Mouse (Mus musculus): ENCODE measurements around the gene Olfr789. TPM values are rescaled to one million over a fixed set of nuclear protein-coding genes. Genes with fewer than 3 reads are reported as not detected.

Olfr789 gene
- not detected in 2 replicates for polyA plus RNA-seq (2015; fragmentation: Nextera tagmentation; extraction: Ambion mirVana)

DNA sequence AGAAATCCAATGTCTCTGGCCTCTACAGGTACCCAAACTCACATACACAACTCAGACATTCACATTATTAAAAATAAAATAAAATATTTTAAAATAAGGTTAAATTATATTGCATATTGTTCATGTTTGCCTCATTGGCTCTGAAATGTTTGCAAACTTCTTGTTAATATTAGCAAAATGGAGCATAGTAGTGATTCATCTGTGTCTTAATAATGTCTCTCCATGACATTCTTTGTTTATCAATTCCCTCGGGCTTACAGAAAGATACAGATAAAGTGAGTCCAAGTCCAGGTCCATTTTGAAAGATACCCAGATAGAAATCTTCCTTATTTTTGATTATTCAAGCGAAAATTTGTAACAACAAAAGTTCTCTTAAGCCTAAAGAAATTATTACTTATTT is at the start of gene Olfr789:
Gene Olfr789 (plus strand): TSS at position 301 of the 400 bp plus-strand sequence.
- no peak for ATAC-seq (ENCODE audit: low read depth)
- 35% methylated on average over 2 of the region's 2 CpGs for WGBS
- no peak within 1 kb of the TSS for H3K4me3 ChIP-seq (ENCODE audit: low read length)
- H3K9me3 ChIP-seq (ENCODE audit: control insufficient read depth, low read length) = no peaks in the 10 kb centered on the region
- H3K4me2 ChIP-seq (ENCODE audit: low read depth, low read length) = no peak within 1 kb of the TSS
- no peak within 1 kb of the TSS for H3K9ac ChIP-seq (ENCODE audit: low read length)
- no peaks in the 10 kb centered on the region for H3K36me3 ChIP-seq (ENCODE audit: control insufficient read depth, insufficient read depth, low read length)
- no peak within 1 kb of the TSS for H3K27ac ChIP-seq (ENCODE audit: low read length)
- no peaks in the 10 kb centered on the region for H3K27me3 ChIP-seq (ENCODE audit: control insufficient read depth, insufficient read depth, low read depth, low read length)
- no peaks in the 10 kb centered on the region for H3K4me1 ChIP-seq (replicated peaks; ENCODE audit: control insufficient read depth, insufficient read depth, low read length)

GRCm38 (mm10) chr10:129461562-129461961 is 23.0 kb upstream of the Olfr789 start, which contains the start of gene Olfr787:
Gene Olfr787 (plus strand): TSS chr10:129461862.
- H3K4me2 ChIP-seq (ENCODE audit: low read depth, low read length) = no peak within 1 kb of the TSS
- no peak for ATAC-seq (ENCODE audit: low read depth)
- H3K27ac ChIP-seq (ENCODE audit: low read length) = no peak within 1 kb of the TSS
- no peak within 1 kb of the TSS for H3K9ac ChIP-seq (ENCODE audit: low read length)
- H3K4me1 ChIP-seq (replicated peaks; ENCODE audit: control insufficient read depth, insufficient read depth, low read length) = no peaks in the 10 kb centered on the region
- no peaks in the 10 kb centered on the region for H3K27me3 ChIP-seq (ENCODE audit: control insufficient read depth, insufficient read depth, low read depth, low read length)
- H3K9me3 ChIP-seq (ENCODE audit: control insufficient read depth, low read length) = no peaks in the 10 kb centered on the region
- WGBS = 76% methylated on average over 3 of the region's 3 CpGs
- no peak within 1 kb of the TSS for H3K4me3 ChIP-seq (ENCODE audit: low read length)
- no peaks in the 10 kb centered on the region for H3K36me3 ChIP-seq (ENCODE audit: control insufficient read depth, insufficient read depth, low read length)

- H3K4me3 ChIP-seq (ENCODE audit: low read length) = no peak within 1 kb of the TSS
- H3K27ac ChIP-seq (ENCODE audit: low read length) = no peak within 1 kb of the TSS
- no peak within 1 kb of the TSS for H3K4me2 ChIP-seq (ENCODE audit: low read depth, low read length)
- H3K9me3 ChIP-seq (ENCODE audit: control insufficient read depth, low read length) = no peaks in the 10 kb centered on the region
- no peak within 1 kb of the TSS for H3K9ac ChIP-seq (ENCODE audit: low read length)
- H3K36me3 ChIP-seq (ENCODE audit: control insufficient read depth, insufficient read depth, low read length) = no peaks in the 10 kb centered on the region
- H3K4me1 ChIP-seq (replicated peaks; ENCODE audit: control insufficient read depth, insufficient read depth, low read length) = no peaks in the 10 kb centered on the region
- ATAC-seq (ENCODE audit: low read depth) = no peak
- no peaks in the 10 kb centered on the region for H3K27me3 ChIP-seq (ENCODE audit: control insufficient read depth, insufficient read depth, low read depth, low read length)
Observed at GRCm38 (mm10) chr10:129470698-129471097, 13.9 kb upstream of the Olfr789 start, which contains the start of gene Olfr788. Gene Olfr788 (plus strand): TSS chr10:129470998.

DNA sequence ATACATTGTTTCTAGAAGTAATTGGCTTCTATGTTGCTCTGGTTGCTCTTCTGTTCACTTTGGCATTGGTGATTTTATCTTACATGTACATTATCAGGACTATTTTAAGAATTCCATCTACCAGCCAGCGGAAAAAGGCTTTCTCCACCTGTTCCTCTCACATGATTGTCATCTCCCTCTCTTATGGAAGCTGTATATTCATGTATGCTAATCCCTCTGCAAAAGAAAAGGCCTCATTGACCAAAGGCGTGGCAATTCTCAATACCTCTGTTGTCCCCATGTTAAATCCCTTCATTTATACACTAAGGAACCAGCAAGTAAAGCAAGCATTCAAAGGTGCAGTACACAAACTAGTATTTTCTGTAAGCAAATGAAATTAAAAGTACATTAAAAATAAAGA is 11.3 kb upstream of the Olfr789 start:
- Histone ChIP-seq H3K9ac (ENCODE audit: low read length) (no peak overlapping the region), H3K27ac (ENCODE audit: low read length) (no peak overlapping the region), H3K36me3 (ENCODE audit: control insufficient read depth, insufficient read depth, low read length) (no peaks in the 10 kb centered on the region), H3K9me3 (ENCODE audit: control insufficient read depth, low read length) (no peaks in the 10 kb centered on the region), H3K4me1 (replicated peaks; ENCODE audit: control insufficient read depth, insufficient read depth, low read length) (no peaks in the 10 kb centered on the region), H3K4me2 (ENCODE audit: low read depth, low read length) (no peak overlapping the region), H3K27me3 (ENCODE audit: control insufficient read depth, insufficient read depth, low read depth, low read length) (no peaks in the 10 kb centered on the region), H3K4me3 (ENCODE audit: low read length) (no peak overlapping the region)
- ATAC-seq (ENCODE audit: low read depth) = no peak
- WGBS = 72% methylated on average over 2 of the region's 2 CpGs

DNA sequence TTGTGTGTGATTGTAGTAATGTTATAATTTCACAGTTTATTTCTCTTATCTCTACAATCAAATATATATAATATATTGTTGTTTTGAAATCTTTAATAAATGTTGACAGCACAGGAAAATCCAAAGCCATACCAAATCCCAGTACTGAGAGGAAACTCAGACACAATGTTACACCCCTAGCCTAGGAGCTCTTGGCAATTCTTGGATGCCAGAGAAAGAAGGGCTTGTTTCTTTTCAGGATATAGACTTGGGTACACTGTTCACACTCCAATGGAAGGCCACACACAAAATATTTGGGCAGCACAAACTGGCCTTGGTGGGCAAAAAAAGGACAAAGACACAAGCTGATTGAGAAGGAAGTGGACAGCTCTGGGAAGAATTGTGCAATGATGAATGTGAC is 10.8 kb upstream of the Olfr789 start:
- Histone ChIP-seq H3K4me3 (ENCODE audit: low read length) (no peak overlapping the region), H3K9ac (ENCODE audit: low read length) (no peak overlapping the region), H3K4me1 (replicated peaks; ENCODE audit: control insufficient read depth, insufficient read depth, low read length) (no peaks in the 10 kb centered on the region), H3K27ac (ENCODE audit: low read length) (no peak overlapping the region), H3K9me3 (ENCODE audit: control insufficient read depth, low read length) (no peaks in the 10 kb centered on the region), H3K27me3 (ENCODE audit: control insufficient read depth, insufficient read depth, low read depth, low read length) (no peaks in the 10 kb centered on the region), H3K4me2 (ENCODE audit: low read depth, low read length) (no peak overlapping the region), H3K36me3 (ENCODE audit: control insufficient read depth, insufficient read depth, low read length) (no peaks in the 10 kb centered on the region)
- no peak for ATAC-seq (ENCODE audit: low read depth)

DNA sequence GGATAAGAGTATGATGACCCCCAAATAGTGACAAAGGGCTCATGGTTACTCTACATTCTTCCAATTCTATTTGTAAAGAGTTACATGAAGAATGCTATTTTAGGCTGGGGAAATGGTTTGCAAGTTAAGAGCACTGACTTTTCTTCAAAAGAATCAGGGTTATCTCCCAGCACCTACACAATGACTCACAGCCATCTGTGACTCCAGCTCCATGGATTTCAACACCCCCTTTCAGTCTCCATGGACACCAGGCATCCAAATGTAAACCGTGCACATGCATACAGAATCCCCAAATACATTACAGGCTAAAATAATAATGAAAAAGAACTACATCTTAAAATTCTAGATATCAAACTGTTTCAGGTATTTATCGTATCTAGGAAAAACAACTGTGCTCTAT is 5.5 kb downstream of the Olfr789 start:
- no peak for ATAC-seq (ENCODE audit: low read depth)
- no peaks in the 10 kb centered on the region for H3K27me3 ChIP-seq (ENCODE audit: control insufficient read depth, insufficient read depth, low read depth, low read length)
- H3K4me3 ChIP-seq (ENCODE audit: low read length) = no peak overlapping the region
- WGBS = 80% methylated on average over 2 of the region's 2 CpGs
- no peak overlapping the region for H3K4me2 ChIP-seq (ENCODE audit: low read depth, low read length)
- H3K4me1 ChIP-seq (replicated peaks; ENCODE audit: control insufficient read depth, insufficient read depth, low read length) = no peaks in the 10 kb centered on the region
- H3K27ac ChIP-seq (ENCODE audit: low read length) = no peak overlapping the region
- H3K9me3 ChIP-seq (ENCODE audit: control insufficient read depth, low read length) = no peaks in the 10 kb centered on the region
- H3K36me3 ChIP-seq (ENCODE audit: control insufficient read depth, insufficient read depth, low read length) = no peaks in the 10 kb centered on the region
- H3K9ac ChIP-seq (ENCODE audit: low read length) = no peak overlapping the region

- Histone ChIP-seq H3K36me3 (ENCODE audit: control insufficient read depth, insufficient read depth, low read length) (no peaks in the 10 kb centered on the region), H3K9me3 (ENCODE audit: control insufficient read depth, low read length) (no peaks in the 10 kb centered on the region), H3K27me3 (ENCODE audit: control insufficient read depth, insufficient read depth, low read depth, low read length) (no peaks in the 10 kb centered on the region), H3K4me3 (ENCODE audit: low read length) (no peak within 1 kb of the TSS), H3K4me1 (replicated peaks; ENCODE audit: control insufficient read depth, insufficient read depth, low read length) (no peaks in the 10 kb centered on the region), H3K4me2 (ENCODE audit: low read depth, low read length) (no peak within 1 kb of the TSS), H3K27ac (ENCODE audit: low read length) (no peak within 1 kb of the TSS), H3K9ac (ENCODE audit: low read length) (no peak within 1 kb of the TSS)
- ATAC-seq (ENCODE audit: low read depth) = no peak
Observed at GRCm38 (mm10) chr10:129498192-129498591, 13.6 kb downstream of the Olfr789 start, which contains the start of gene Olfr790. Gene Olfr790 (plus strand): TSS chr10:129498492.

DNA sequence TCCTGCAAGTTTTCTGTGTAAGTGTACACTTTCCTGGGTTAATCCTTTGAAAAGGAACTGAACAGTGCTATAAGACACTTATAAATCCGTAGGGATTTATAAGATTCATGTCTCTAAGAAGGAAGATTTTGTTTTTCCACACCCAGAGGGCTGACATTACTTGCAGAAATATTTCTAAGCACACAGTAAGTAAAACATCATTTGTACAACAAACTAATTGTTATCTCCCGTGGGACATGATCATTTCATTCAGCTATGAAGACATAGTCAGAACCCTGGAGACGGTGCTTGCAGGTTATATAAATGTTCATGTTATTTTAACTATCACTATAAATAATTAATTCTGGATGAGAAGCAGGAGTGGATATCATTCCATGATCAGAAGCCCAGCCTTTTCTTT is 36.9 kb downstream of the Olfr789 start, which contains the start of gene Olfr791:
Gene Olfr791 (plus strand): TSS at position 301 of the 400 bp plus-strand sequence.
- Histone ChIP-seq H3K36me3 (ENCODE audit: control insufficient read depth, insufficient read depth, low read length) (no peaks in the 10 kb centered on the region), H3K9me3 (ENCODE audit: control insufficient read depth, low read length) (no peaks in the 10 kb centered on the region), H3K9ac (ENCODE audit: low read length) (no peak within 1 kb of the TSS), H3K27ac (ENCODE audit: low read length) (no peak within 1 kb of the TSS), H3K4me1 (replicated peaks; ENCODE audit: control insufficient read depth, insufficient read depth, low read length) (no peaks in the 10 kb centered on the region), H3K4me2 (ENCODE audit: low read depth, low read length) (no peak within 1 kb of the TSS), H3K27me3 (ENCODE audit: control insufficient read depth, insufficient read depth, low read depth, low read length) (no peaks in the 10 kb centered on the region), H3K4me3 (ENCODE audit: low read length) (no peak within 1 kb of the TSS)
- 61% methylated on average over 3 of the region's 3 CpGs for whole genome bisulfite sequencing
- no peak for ATAC-seq (ENCODE audit: low read depth)

DNA sequence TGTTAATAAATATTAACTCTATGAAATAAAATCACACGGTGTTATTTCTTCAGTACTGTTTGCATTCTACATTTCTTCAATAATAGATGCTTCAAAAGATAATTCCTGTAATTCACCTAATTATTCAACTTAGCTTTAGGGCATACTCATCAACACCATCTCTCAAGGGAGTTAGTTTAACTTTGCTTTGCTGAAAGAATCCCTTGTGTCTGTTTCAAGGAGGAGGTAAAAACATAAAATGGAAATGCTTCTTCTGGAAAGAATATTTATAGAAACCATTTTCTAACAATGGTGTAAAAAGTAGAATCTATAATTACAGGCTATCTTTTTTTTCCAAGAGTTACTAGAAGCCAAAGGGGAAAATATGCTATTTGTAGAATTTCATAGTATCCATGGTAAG is 54.3 kb downstream of the Olfr789 start, which contains the start of gene Olfr792:
Gene Olfr792 (plus strand): TSS at position 301 of the 400 bp plus-strand sequence.
- no peak for ATAC-seq (ENCODE audit: low read depth)
- no peak within 1 kb of the TSS for H3K4me2 ChIP-seq (ENCODE audit: low read depth, low read length)
- no peaks in the 10 kb centered on the region for H3K9me3 ChIP-seq (ENCODE audit: control insufficient read depth, low read length)
- H3K27ac ChIP-seq (ENCODE audit: low read length) = no peak within 1 kb of the TSS
- H3K9ac ChIP-seq (ENCODE audit: low read length) = no peak within 1 kb of the TSS
- no peaks in the 10 kb centered on the region for H3K27me3 ChIP-seq (ENCODE audit: control insufficient read depth, insufficient read depth, low read depth, low read length)
- H3K4me3 ChIP-seq (ENCODE audit: low read length) = no peak within 1 kb of the TSS
- H3K4me1 ChIP-seq (replicated peaks; ENCODE audit: control insufficient read depth, insufficient read depth, low read length) = no peaks in the 10 kb centered on the region
- no peaks in the 10 kb centered on the region for H3K36me3 ChIP-seq (ENCODE audit: control insufficient read depth, insufficient read depth, low read length)
- 74% methylated on average over 1 of the region's 1 CpGs for whole genome bisulfite sequencing
